Mouse (Mus musculus) erythroid progenitor cell, adult 5-6 weeks (primary cell): Measurements from ENCODE around the gene Tuba1a. TPM values are rescaled to one million over a fixed set of nuclear protein-coding genes. Genes with fewer than 3 reads are reported as not detected.
A peak's percentile ranks its signal among the peaks of the same experiment; 100 is the strongest.
"Not testable (repeated sequence)": the region's sequence is repeated elsewhere in the genome, so short reads cannot be mapped to it uniquely, and the experiment has no call there.

ENCODE experiments used
- ATAC-seq: replicated peaks from 2 replicates; pipeline ENCODE4 v1.8.0; 2016; ENCODE audit warnings: moderate number of reproducible peaks, mild to moderate bottlenecking, moderate TSS enrichment, inconsistent platforms; ENCODE audit not compliant: poor library complexity, low FRiP score, severe bottlenecking
- total RNA-seq, 2 experiments: library from RNA; stranded (forward) in 1 of 2; stranded (reverse) in 1 of 2; fragments of 150-400 nt in 1 of 2; fragments of 186-747, 209-891 nt in 1 of 2; gene quantifications; 2 replicates each; pipeline versions ENCODE4 v1.2.3 to v1.2.4; 2015 to 2017; ENCODE audit warnings: low replicate concordance in 2 of 2

The Tuba1a gene
- total RNA-seq, 2 experiments from 2014 or later, result 5.9 to 38.1 TPM

- no peak for ATAC-seq
These were observed 32.6 kb upstream of the Tuba1a start for GRCm38 (mm10) chr15:98985982-98986715.

GRCm38 (mm10) chr15:98985240-98985981, 31.9 kb upstream of the Tuba1a start:
- ATAC-seq, result peak; percentile 94

- no peak for ATAC-seq
These were observed 31.2 kb upstream of the Tuba1a start for GRCm38 (mm10) chr15:98984681-98985080.

GRCm38 (mm10) chr15:98983431-98984081, 30.1 kb upstream of the Tuba1a start:
- no peak for ATAC-seq

- ATAC-seq, result no peak
These were observed 28.6 kb upstream of the Tuba1a start for GRCm38 (mm10) chr15:98982100-98982499.

- ATAC-seq, result no peak
These were observed 26.6 kb upstream of the Tuba1a start for GRCm38 (mm10) chr15:98980012-98980614.

GRCm38 (mm10) chr15:98978409-98979172, 25.1 kb upstream of the Tuba1a start:
- no peak for ATAC-seq

GRCm38 (mm10) chr15:98977759-98978408, 24.4 kb upstream of the Tuba1a start:
- ATAC-seq, result no peak

GRCm38 (mm10) chr15:98976763-98977758, 23.6 kb upstream of the Tuba1a start:
- ATAC-seq, result no peak

- ATAC-seq, result no peak
These were observed 19.6 kb upstream of the Tuba1a start for GRCm38 (mm10) chr15:98973015-98973614.

GRCm38 (mm10) chr15:98971576-98972320, 18.2 kb upstream of the Tuba1a start:
- not testable (repeated sequence) for ATAC-seq

GRCm38 (mm10) chr15:98971111-98971510, 17.6 kb upstream of the Tuba1a start:
- no peak for ATAC-seq

GRCm38 (mm10) chr15:98969372-98970101, 16.0 kb upstream of the Tuba1a start:
- no peak for ATAC-seq

- no peak for ATAC-seq
These were observed 15.3 kb upstream of the Tuba1a start for GRCm38 (mm10) chr15:98968701-98969371.

GRCm38 (mm10) chr15:98959531-98959930, 6.0 kb upstream of the Tuba1a start:
- ATAC-seq, result no peak
